In genomic region chr8:21955321-21955720, GRCm38 (mm10) we compare ENCODE assay signal across 9 mouse cellular contexts. TPM values are rescaled to one million over a fixed set of nuclear protein-coding genes. Genes with fewer than 3 reads are reported as not detected.
DNase-seq lines count a peak whose midpoint lies in the region; ATAC-seq and TF ChIP-seq lines count a peak whose summit lies in the region.
"Had no signal": no experiment of that assay in that cellular context is flagged by ENCODE, and none has a peak within 500 bp of the region (broad histone marks: within the 10 kb centered on the region; RNA-seq: fewer than 3 reads in every experiment).

No protein-coding gene starts in this region.

- no peaks in the 10 kb centered on the region for H3K36me3 ChIP-seq in heart, adult 2 months (ENCODE audit: control insufficient read depth, insufficient read depth, low read length)
- H3K36me3 ChIP-seq in forebrain, embryonic 15.5 days = no peaks in the 10 kb centered on the region

- TF ChIP-seq POLR2A in heart, adult 2 months (IDR thresholded peaks at IDR 0.05; ENCODE audit: insufficient read depth, low read depth, low read length) = no peak
- no peak for TF ChIP-seq POLR2A in bone marrow, adult 2 months (IDR thresholded peaks at IDR 0.05; ENCODE audit: borderline replicate concordance, control insufficient read depth, low read depth, low read length)

- no peaks in the 10 kb centered on the region for H3K27me3 ChIP-seq in heart, adult 2 months (ENCODE audit: control insufficient read depth, insufficient read depth, low read length)
- H3K27me3 ChIP-seq in forebrain, embryonic 15.5 days = no peaks in the 10 kb centered on the region

- no peaks in the 10 kb centered on the region for H3K4me1 ChIP-seq in heart, adult 2 months (ENCODE audit: control insufficient read depth, insufficient read depth, low read length)
- no peaks in the 10 kb centered on the region for H3K4me1 ChIP-seq in bone marrow, adult 2 months (ENCODE audit: control insufficient read depth, insufficient read depth, low read length)
- no peaks in the 10 kb centered on the region for H3K4me1 ChIP-seq in forebrain, embryonic 15.5 days

- no peak overlapping the region for H3K9ac ChIP-seq in heart, adult 2 months (ENCODE audit: low read depth, low read length)
- H3K9ac ChIP-seq in forebrain, embryonic 15.5 days (replicated peaks) = no peak overlapping the region

- no peaks in the 10 kb centered on the region for H3K9me3 ChIP-seq in forebrain, embryonic 15.5 days

- no peak overlapping the region for H3K4me2 ChIP-seq in forebrain, embryonic 15.5 days (replicated peaks)

- ATAC-seq in forebrain, embryonic 15.5 days (replicated peaks) = 0 out of 2 replicates have a peak, but pooled peaks have one; percentile 38

- H3K27ac ChIP-seq in heart, adult 2 months = no peak overlapping the region
- no peak overlapping the region for H3K27ac ChIP-seq in bone marrow, adult 2 months (ENCODE audit: control insufficient read depth, insufficient read depth, low read depth, low read length, poor library complexity)
- no peak overlapping the region for H3K27ac ChIP-seq in forebrain, embryonic 15.5 days (replicated peaks)

- peak; percentile 71 for TF ChIP-seq CTCF in heart, adult 2 months (IDR thresholded peaks at IDR 0.05)
- TF ChIP-seq CTCF in bone marrow, adult 2 months (IDR thresholded peaks at IDR 0.05; ENCODE audit: control insufficient read depth, insufficient read depth, low read length) = 0 out of 2 replicates have a peak, but pooled peaks have one; percentile 11

- 5% methylated on average over 9 of the region's 9 CpGs for WGBS in heart, adult 2 months
- 5% methylated on average over 9 of the region's 9 CpGs for WGBS in bone marrow, adult 2 months
- 5% methylated on average over 9 of the region's 9 CpGs for WGBS in forebrain, embryonic 15.5 days

- intact Hi-C loops in heart, adult 2 months (cut with DNase I) = no loop called here

- no peak overlapping the region for H3K4me3 ChIP-seq in heart, adult 2 months
- H3K4me3 ChIP-seq in bone marrow, adult 2 months (replicated peaks; ENCODE audit: control insufficient read depth, low read depth, low read length) = no peak overlapping the region
- no peak overlapping the region for H3K4me3 ChIP-seq in forebrain, embryonic 15.5 days

- TF ChIP-seq EP300 in heart, adult 2 months (IDR thresholded peaks at IDR 0.05; ENCODE audit: insufficient read depth, low read depth, low read length) = no peak

- no peak for DNase-seq in heart, adult 2 months
- no peak for DNase-seq in heart, adult 9 months (ENCODE audit: low spot score in 2 of 2)
- peak; percentile 10 for DNase-seq in CD4-positive helper T cell, adult 2 months (ENCODE audit: low read depth, low spot score)
- peak; percentile 15 to 55 for DNase-seq in layer of hippocampus, adult 8-10 months (ENCODE audit: low spot score in 2 of 2)
- DNase-seq in lung, postnatal 25 days (ENCODE audit: low spot score) = peak; percentile 1
- peak; percentile 32 for DNase-seq in thymus, postnatal 25 days

- no peaks in the 10 kb centered on the region for H3K79me2 ChIP-seq in heart, adult 2 months (replicated peaks; ENCODE audit: control insufficient read depth, insufficient read depth, low read length)

RNA-seq across cellular contexts. Expression of gene Fam90a1a, which starts 3.2 kb away (rescaled TPM):
- total RNA-seq in heart, adult 2 months (2021) = not detected
- polyA plus RNA-seq in heart, adult 2 months (2012; rRNA removed) = not detected in 2 replicates
- polyA plus RNA-seq in bone marrow, adult 2 months (2011; ENCODE audit: insufficient read depth, insufficient read length, low replicate concordance, missing spikeins) = not detected in 2 replicates
- not detected in 2 replicates for polyA plus RNA-seq in forebrain, embryonic 15.5 days (2015; fragmentation: Nextera tagmentation; extraction: Ambion mirVana)
- total RNA-seq in layer of hippocampus, adult 8-10 months (2022) = not detected
- polyA plus RNA-seq: lung, embryonic 16.5 days had no signal

RNA-seq across cellular contexts. Expression of gene Defb13, which starts 8.8 kb away (rescaled TPM):
- not detected for total RNA-seq in heart, adult 2 months (2021)
- polyA plus RNA-seq in heart, adult 2 months (2012; rRNA removed) = not detected in 2 replicates
- not detected in 2 replicates for polyA plus RNA-seq in bone marrow, adult 2 months (2011; ENCODE audit: insufficient read depth, insufficient read length, low replicate concordance, missing spikeins)
- polyA plus RNA-seq in forebrain, embryonic 15.5 days (2015; fragmentation: Nextera tagmentation; extraction: Ambion mirVana) = not detected in 2 replicates
- total RNA-seq in layer of hippocampus, adult 8-10 months (2022) = not detected
- polyA plus RNA-seq: lung, embryonic 16.5 days had no signal

RNA-seq across cellular contexts. Expression of gene Ccdc70, which starts 14.3 kb away (rescaled TPM):
- total RNA-seq in heart, adult 2 months (2021) = not detected
- polyA plus RNA-seq in heart, adult 2 months (2012; rRNA removed) = not detected in 2 replicates
- polyA plus RNA-seq in bone marrow, adult 2 months (2011; ENCODE audit: insufficient read depth, insufficient read length, low replicate concordance, missing spikeins) = not detected in 2 replicates
- not detected in 2 replicates for polyA plus RNA-seq in forebrain, embryonic 15.5 days (2015; fragmentation: Nextera tagmentation; extraction: Ambion mirVana)
- total RNA-seq in layer of hippocampus, adult 8-10 months (2022) = not detected
- polyA plus RNA-seq: lung, embryonic 16.5 days had no signal

RNA-seq across cellular contexts. Expression of gene Defb35, which starts 17.2 kb away (rescaled TPM):
- total RNA-seq in heart, adult 2 months (2021) = not detected
- polyA plus RNA-seq in heart, adult 2 months (2012; rRNA removed) = not detected in 2 replicates
- polyA plus RNA-seq in bone marrow, adult 2 months (2011; ENCODE audit: insufficient read depth, insufficient read length, low replicate concordance, missing spikeins) = not detected in 2 replicates
- not detected in 2 replicates for polyA plus RNA-seq in forebrain, embryonic 15.5 days (2015; fragmentation: Nextera tagmentation; extraction: Ambion mirVana)
- not detected for total RNA-seq in layer of hippocampus, adult 8-10 months (2022)
- polyA plus RNA-seq: lung, embryonic 16.5 days had no signal

RNA-seq across cellular contexts. Expression of gene Defb15, which starts 22.8 kb away (rescaled TPM):
- total RNA-seq in heart, adult 2 months (2021) = not detected
- polyA plus RNA-seq in heart, adult 2 months (2012; rRNA removed) = not detected in 2 replicates
- not detected in 2 replicates for polyA plus RNA-seq in bone marrow, adult 2 months (2011; ENCODE audit: insufficient read depth, insufficient read length, low replicate concordance, missing spikeins)
- polyA plus RNA-seq in forebrain, embryonic 15.5 days (2015; fragmentation: Nextera tagmentation; extraction: Ambion mirVana) = not detected in 2 replicates
- total RNA-seq in layer of hippocampus, adult 8-10 months (2022) = not detected
- polyA plus RNA-seq: lung, embryonic 16.5 days had no signal

Comparison
In these comparisons a context has a peak if more than half of its experiments do, and no peak if none do; other contexts are left out.
1. DNase-seq: peak in CD4-positive helper T cell, adult 2 months (single experiment), layer of hippocampus, adult 8-10 months (2 of 2), lung, postnatal 25 days (single experiment) and thymus, postnatal 25 days (single experiment); none in heart, adult 2 months (0 of 2) and heart, adult 9 months (0 of 2).